Mouse (Mus musculus): ENCODE measurements around the gene Sfpq.

GRCm38 (mm10) chr4:127064051-127064450, 42.9 kb downstream of the Sfpq start:
- TF ChIP-seq CTCF (IDR thresholded peaks at IDR 0.05; ENCODE audit: extremely low read depth, insufficient read depth, insufficient read length, insufficient replicate concordance) (no peak), POLR2A (IDR thresholded peaks at IDR 0.05; ENCODE audit: low read depth, low read length) (no peak)
